Mouse (Mus musculus) Muller cell, postnatal 12 days (primary cell): ENCODE measurements around the gene Gm20683.

Experiments used
- DNase-seq: peaks from one replicate; pipeline ENCODE4 v3.0.0-alpha.2; 2015; ENCODE audit errors: inconsistent ontology term

Gm20683 gene

DNA sequence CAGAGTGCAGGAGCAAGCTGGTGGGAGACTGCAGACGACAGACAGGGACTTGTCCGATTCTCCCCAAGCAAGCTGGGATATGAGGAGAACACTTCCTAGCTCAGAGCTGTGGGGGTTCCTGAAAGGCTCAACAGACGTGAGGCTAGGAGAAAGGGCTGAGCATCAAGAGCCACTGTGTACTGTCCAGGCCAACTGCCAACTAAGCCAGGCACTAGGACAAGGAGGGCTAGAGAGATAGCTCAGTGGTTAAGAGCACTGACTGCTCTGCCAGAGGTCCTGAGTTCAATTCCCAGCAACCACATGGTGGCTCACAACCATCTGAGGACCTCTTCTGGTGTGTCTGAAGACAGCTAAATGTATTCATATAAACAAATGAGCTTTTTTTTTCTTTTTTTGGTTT is 946 bp upstream of the Gm20683 start:
- DNase-seq, result no peak

DNA sequence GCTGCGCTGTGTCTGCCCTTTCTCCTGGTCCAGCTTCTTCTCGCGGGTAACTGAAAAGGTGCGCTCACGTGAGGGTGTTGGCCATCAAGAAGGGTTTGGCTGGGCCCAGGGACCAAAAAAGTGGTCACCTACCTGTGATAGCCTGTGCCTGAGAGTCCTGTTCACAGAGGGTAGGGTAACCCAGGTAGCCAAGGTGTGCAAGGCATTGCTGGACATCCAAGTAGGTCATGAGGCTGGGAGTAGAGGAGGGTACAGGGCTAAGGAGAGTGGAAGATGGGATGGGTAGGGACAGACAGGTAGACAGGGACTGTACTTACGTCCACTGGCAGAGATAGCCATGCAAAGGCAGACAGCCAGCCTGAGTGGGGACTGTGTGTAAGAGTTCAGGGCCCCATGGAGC is 1.0 kb downstream of the Gm20683 start:
- no peak for DNase-seq

DNA sequence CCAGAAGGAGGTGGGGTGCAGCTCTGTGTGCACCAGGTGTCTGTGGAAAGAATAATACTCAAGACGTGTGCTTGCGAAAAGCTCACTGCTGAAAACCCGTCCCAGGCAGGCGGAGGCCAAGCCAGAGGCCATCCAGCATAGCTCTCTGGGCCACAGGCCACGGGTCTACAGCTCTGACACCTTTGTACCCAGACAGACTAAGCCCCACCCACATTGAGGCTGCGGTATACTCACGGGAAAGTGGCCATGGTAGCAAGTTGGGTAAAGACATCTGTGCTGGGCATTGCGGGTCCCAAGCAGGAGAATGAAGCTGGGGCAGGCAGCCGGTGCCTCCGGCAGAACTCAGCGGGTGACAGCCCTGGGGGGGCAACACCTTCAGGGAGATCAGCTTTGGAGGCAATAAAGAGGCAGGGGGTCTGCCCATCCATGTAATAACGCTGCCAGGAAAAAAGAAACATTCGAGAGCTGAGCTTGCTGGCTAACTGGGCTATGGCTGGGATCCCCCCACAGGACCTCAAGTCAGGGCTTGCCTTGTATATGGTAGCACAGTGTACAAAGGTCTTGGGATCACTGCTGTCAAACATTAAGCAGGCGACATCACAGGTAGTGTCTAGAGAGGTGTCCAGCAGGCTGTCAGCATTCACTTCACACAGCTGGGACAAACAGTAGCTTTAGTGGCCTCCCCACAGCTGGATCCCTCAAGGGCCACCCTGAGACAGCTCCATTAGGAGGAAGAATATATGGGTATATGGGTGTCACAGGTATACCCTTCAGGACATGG is 1.9 kb downstream of the Gm20683 start:
- DNase-seq, result no peak

DNA sequence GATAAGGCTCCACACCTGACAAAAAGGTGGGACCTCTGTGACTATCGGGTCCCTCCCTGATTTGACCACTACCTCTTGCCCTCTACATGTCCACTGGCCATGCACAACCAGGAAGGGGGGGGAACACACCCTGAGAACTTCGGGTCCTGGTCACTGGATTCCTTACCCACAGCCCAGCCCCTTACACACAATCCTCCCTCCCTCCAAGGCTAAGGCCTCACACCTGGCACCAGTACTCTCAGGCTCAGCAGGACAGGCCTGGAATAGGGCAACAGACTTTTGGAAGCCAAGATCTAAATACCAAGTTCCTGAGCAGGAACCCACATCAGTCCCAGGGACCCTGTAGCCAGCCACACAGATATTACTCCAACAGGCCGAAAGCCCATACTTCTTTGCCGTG is 2.7 kb downstream of the Gm20683 start:
- no peak for DNase-seq

DNA sequence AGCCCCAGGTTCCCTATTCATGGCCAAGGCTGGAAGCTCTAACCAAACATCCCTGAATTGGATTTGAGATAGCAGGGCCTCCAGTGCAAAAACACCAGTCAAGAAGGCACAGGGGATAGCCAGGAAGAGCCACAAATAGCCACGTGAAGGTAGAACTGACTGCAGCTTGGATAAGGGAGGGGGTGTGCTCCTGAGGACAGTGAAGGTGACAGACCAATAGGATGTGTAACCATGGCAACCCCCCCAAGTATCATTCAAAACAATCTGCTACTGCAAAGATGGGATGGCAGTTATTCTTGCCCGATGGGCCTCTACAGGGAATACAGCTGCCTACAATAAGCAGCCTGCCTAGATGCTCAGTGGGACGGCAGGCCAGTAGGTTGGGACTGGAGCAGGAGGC is 4.0 kb downstream of the Gm20683 start:
- DNase-seq, result peak; percentile 48

DNA sequence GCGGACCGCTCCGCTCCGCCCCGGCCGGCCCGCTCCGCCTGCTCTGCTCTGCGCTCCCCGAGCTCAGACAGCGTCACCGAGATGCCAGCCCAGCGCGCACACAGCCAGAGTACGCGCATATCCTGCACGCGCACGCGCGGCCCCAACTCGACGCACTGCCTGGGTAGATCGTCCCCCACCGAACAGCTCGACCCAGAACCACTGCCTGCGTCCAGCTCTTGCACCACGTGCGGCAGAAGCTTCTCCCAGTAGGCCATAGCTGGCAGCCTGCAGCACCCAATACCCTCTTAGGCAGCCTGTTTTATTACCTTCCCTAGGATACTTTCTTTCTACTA is 4.5 kb downstream of the Gm20683 start, which contains the start of gene Rhbdl1:
Gene Rhbdl1, minus strand, starts transcription at position 220 of the 335 bp plus-strand sequence.
- DNase-seq, result peak; percentile 82

DNA sequence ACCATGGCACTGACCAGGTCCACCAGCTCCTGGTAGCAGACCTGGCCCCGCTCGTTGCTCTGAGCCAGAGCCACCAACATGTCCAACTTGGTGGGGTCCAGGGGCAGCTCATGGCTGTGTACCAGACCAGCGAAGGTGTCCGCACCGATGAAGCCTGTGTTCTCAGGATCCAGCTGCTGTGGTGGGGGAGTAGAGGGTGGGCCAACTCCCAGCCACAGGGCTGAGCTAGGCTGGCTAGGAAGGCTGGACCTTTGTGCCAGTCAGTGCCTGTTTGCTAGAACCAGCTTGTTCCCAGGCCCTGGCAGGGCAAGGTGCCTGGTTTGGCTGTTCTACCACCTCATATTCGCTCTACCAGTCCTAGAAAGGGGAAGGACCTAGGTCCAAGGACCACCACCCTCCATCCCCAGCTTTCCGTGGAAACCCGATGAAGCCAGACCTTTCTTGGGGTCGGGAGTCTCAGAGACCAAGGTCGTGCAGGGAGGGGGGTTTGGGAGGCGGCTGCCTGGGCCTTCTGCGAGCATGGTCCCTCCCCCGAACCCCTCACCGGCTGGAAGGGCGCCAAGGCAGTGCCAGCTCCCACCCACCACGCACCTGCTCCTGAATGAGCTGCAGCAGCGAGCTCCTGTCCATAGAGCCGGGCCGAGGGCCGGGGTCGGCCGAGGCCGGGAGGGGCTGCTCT is 5.0 kb downstream of the Gm20683 start:
- peak; percentile 32 for DNase-seq

DNA sequence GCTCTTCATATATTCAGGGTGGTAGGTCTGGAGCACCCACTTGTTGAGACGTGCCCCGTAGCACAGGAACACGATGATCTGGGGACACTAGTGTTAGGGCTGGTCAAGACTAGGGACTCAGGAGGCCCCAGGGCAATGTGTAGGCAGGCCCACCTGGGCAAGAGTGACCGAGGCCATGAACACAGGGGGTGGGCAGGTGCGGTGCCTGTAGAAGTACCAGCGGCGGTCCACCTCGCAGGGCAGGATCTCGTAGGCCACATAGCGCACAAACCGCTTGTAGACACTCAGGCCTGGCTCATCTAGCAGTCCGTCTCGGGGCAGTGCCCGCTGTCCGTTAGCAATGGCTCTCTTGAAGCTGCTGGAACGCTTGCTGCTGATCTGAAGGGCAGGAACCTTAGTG is 5.7 kb downstream of the Gm20683 start:
- no peak for DNase-seq

DNA sequence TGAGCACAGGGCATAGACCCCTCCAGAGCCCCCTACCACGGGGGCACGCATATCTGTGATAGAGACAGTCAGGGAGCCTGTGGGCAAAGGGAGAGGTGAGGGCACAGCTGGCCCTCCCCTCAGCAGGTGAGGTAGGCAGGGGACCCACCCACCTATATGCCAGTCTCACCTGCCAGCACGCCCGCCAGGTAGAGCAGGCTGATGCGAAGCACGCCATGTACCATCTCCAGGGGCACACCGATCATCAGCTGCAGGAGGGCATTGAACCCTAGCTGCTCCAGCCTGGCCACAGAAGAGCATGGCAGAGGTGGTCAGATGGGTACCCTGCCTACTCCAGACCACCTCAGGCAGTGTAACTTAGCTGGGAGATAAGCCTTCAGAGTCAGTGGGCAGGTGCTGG is 6.3 kb downstream of the Gm20683 start:
- no peak for DNase-seq

DNA sequence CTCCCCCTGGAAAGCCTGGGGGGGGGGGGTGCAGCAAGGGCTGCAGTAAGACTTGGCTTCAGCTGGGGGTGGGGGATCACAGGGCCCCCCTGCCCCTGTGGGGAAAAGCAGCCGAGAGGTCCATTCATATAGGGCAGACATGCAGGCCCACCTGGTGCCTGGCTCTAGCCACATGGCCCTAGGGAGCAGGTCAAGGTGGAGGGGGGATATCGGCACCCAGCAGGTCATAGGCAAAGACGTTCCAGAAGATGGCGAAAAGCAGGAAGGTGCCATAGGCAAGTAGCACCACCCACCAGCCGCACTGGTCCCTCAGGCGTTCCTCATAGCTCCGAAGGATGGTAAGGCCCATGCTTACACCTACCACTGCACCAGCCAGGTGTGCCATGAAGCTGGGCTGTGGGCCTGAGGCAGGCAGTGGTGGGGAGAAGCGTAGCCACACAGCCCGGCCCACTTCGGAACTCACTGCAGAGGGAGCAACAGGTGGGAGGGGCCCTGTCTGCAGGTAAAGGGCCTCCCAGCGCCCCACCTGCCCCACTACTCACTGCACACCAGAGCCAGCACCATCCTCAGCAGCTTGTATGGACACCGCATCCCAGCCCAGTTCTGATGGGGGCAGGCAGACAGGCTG is 6.9 kb downstream of the Gm20683 start:
- no peak for DNase-seq

DNA sequence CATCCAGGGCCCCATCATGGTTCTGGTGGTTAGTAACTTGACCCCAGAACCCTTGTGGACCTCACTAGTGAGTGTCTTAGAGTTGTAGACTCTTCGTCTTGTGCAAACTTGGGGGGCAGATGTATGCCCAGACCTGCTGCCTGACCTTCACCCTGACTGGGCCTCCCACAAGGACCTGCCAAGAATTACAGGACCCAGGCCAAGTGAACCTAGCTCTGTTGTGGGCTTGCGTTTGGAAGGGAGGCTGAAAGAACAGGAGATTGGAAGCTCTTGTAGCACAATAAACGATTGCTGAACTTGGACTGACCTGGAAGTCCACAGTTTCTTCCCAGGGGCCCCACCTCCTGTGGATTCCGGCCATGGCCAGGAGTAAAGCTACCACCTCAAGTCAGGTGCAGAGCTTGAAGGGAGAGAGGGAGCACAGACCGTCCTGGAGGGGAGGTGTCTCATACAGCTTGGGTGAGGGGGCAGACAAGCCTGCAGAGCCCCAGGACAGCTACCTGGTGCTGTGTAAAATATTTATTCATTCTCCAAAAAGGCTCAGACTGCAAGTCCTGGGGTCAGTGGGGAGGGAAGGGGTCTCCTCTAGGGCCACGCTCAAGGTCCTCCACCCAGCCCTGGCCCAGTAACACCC is 7.5 kb downstream of the Gm20683 start:
- DNase-seq, result no peak

DNA sequence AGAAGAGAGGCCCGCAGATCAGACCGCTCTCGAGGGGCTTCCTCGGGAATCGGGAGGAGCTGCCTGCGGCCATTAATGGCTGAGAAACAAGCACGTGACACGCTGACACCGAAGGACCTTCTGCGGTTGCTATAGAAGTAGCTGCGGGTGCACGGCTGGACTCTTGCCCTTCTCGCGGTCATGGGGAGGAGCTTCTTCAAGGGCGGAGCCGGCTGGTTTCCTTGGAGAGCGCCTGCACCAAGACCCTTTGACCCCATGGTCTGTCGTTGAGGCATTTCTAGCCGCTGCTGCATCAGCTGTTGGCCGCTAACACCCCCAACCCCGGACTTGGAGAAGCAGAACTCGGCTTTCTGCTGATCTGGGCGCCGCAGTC is 8.3 kb downstream of the Gm20683 start, which contains the start of gene Stub1:
Gene Stub1, minus strand, starts transcription at position 114 of the 373 bp plus-strand sequence.
- peak; percentile 95 for DNase-seq

DNA sequence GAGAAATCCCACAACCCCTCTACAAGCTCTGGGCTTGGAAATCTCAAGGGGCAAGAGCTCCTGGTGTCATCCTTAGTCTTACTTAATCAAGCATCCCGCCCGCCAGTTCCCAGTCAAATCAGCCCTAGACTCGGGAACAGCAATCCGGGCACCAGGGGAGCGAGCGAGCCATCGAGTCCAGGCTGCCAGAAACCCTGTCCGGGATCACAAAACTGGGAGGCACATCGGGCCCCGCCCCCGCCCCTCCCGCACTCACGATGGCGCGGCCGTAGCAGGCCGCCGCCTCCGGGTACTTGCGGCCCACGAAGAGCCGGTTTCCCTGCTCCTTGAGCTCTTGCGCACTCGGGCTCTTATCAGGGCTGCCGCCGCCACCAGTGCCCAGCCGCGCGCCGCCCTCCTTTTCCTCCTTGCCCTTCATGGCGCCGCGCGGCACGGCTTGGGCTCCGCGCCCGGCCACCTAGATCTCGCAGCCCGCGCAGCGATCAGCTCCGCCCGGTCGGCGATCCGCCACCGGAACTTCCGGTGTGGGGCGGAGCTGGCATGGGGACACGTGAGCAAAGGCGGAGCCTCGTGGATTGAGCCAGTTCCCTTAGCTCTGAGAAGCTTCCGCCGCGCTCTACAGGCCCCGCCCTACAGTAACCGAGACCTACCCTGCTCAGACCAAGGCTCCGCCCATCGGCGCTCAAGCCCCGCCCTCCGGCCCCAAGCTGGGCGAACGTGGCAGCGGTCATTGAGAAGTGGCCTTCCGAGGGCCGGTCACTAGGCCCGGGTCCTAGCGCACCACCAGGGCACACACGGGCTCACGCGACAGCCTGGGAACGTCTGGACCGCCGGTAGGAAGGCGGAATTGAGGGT is 8.9 kb downstream of the Gm20683 start:
- DNase-seq, result peak; percentile 100

DNA sequence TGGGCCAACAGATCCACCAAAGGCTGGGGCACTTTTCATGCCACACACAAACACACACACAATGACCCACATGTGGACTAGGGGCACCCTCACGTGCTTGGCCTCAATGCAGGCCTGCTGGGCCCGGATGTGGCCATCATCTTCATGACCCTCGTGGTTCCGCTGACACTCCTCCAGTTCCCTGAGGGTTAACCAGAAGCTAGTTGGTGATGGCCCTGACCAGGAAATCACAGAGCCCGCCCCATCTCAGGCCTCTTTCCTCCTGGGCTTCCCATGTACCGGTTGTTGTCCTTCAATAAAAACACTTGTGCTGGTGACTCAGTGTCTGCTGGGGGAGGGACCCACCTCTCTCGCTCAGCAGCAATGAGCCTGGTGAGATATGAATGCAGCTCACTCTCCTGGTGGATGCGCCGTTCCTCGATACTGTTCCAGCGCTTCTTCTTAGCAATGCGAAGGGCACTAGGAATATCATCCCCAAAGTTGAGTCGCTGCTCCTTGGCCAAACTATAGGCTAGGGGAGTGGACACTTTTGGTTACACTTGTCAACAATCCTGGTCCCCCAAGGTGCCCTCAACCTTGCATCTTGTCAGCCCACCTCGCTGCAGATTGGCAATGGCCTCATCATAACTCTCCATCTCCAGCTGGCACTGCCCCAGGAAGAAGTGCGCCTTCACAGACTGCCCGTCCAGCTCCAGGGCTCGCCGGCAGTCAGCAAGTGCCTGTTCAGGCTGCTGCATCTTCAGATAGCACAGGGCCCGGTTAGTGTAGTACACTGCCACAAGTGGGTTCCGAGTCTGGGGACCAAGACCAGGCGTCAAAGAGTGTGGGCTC is 9.9 kb downstream of the Gm20683 start:
- DNase-seq, result no peak

DNA sequence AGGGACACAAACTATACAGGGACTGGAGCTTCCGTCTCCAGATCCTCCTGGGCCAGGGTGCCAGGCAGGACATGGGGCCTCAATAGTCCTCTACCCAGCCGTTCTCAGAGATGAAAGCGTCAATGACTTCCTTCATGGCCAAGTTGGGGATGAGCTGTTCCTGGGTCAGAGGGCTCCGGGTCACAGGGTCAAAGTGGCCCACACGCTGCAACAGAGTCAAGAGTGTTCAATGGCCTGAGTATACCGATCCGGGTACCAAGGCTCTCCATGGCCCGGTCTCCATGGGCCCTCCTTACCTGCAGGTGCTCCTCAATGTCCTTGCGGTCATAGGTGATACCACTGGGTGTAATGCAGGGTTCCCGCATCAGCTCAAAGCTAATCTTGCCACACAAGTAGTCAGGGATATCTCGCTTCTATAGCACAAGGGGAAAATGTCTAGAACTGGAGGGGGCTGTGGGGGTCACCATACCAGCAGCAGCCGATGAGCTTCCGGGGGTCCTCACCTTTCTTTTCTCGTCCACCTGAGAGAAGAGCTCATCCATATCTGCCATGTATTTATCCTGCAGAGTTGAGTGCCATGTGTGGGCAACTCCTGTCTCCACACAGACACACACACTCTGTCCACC is 10.6 kb downstream of the Gm20683 start:
- no peak for DNase-seq

DNA sequence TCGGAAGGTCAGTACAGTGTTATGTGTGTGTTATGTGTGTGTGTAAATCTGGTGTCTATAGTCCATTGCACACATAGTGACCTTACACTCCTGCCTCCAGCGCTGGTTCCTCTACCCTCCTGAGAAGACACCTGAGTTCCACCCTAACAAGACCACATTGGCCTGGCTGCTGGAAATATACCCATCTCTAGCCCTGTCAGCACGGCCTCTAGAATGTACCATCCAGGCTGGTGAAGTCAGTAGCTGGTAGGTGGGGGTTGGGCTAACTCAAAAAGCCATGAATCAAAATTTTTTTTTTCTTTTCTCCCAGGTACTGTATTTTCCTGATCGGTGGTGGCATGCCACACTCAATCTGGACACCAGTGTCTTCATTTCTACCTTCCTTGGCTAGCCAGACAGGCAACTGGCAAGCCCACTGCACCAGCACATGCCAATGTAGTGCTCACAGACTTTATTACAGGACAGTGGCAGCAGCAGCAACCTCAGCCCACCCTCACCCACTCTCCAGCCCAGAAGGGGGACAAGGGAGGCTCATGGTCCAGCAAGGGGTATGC is 11.3 kb downstream of the Gm20683 start:
- DNase-seq, result no peak

DNA sequence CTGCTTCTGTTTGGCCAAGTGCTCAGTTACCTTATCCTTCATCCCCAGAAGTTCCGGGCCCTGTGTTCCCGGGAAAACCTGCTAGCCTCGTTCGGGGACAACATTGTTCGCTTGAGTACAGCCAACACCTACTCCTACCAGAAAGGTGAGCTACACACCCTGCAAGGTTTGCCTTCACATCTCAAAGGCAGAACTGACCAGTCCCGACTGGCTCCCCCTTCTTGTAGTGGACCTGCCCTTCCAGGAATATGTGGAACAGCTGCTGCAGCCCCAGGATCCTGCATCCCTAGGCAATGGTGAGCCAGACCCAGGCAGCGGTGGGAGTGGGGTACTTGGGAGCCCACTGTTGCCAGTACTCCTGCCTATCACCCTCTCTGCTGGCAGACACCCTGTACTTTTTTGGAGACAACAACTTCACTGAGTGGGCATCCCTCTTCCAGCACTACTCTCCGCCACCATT is 12.0 kb downstream of the Gm20683 start:
- DNase-seq, result no peak

DNA sequence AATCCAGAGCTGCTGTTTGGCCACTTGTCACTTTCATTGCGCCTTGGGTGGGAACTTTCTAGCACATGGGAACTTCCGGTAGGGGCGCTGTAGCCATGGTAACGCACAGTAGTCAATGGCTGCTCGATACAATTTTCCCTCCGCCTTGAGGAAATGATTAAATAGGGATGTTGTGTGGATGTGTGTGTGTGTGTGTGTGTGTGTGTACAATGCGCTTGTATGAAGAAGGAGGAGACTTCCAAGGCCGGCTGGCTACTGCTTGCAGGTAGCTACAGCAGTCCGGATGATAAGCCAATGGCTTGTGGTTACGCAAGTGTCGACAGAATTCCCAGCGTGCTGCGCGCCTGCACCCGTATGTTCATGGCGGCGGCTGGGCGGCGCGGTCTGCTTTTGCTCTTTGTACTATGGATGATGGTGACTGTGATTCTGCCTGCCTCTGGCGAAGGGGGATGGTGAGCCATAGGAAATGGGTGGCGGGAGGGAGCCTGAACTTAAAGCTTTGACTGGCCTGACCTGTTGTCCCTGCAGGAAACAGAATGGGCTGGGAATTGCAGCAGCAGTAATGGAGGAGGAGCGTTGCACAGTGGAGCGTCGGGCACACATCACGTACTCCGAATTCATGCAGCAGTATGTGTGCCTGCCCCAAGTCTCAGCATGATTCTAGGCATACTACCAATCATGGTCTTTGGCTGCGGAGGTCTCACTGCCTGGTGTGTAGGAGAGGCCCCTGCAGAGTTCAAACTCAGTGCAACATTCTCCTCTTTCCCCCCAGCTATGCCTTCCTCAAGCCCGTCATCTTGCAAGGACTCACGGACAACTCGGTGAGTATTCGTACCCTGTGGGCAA is 12.6 kb downstream of the Gm20683 start, which contains the start of gene Jmjd8:
Gene Jmjd8, plus strand, starts transcription at position 156 of the 846 bp plus-strand sequence.
- DNase-seq, result peak; percentile 76

DNA sequence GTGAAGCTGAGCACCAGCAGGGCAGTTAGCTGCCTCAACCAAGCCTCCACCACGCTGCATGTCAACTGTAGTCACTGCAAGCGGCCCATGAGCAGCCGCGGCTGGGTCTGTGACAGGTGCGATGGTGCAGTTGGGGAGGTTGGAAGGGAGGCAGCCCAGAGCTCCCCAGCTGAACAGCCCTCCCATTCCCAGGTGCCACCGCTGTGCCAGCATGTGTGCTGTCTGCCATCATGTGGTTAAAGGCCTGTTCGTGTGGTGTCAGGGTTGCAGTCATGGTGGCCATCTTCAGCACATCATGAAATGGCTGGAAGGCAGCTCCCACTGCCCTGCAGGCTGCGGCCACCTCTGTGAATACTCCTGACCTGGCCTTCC is 13.4 kb downstream of the Gm20683 start:
- no peak for DNase-seq
